Mouse (Mus musculus): ENCODE results near the gene Aox4. TPM values are rescaled to one million over a fixed set of nuclear protein-coding genes. Genes with fewer than 3 reads are reported as not detected.

Aox4 gene
- not detected in 2 replicates for polyA plus RNA-seq (2015; fragmentation: Nextera tagmentation; extraction: Ambion mirVana)

DNA sequence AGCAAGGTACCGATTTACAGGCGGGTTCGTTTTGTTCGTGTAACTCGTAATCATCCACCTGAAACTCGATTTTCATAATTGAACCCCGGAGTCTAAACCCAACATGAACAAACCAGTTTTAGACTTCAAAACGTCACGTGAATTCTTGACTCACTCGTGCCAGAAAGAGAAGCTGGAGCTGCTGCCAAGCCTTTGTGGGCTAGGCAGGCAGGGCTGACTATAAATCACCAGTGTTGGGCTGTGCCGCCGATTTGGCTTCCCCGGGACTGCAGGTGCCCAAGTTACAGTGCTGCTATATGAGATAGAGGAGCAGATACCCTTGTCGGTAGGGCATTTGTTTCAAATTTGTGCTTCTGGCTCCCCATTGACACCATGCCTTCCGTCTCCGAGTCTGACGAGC, at the start of gene Aox4:
Gene Aox4, plus strand, starts transcription at position 195 of the 400 bp plus-strand sequence.
- no peak within 1 kb of the TSS for H3K27ac ChIP-seq (ENCODE audit: low read depth, low read length)
- ATAC-seq, result no peak

DNA sequence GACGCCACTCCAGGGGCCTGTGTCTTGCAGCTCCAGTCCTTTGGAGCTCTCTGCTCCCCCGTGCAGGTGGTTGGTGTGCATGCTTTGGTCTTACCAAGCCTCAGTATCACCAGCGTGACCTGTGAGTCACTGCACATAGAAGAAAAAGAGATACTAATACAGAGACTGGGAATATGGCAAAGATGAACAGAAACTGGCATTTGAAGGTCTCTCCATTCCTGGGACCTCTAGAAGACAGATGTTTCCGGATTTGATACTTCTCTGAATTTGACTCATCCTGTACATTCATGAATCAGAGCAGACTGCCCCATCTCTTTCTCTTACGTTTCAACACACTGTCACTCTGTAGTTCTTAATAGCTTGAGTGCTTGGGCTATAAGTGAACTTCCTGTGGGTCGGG, 40.3 kb upstream of the Aox4 start:
- Histone ChIP-seq H3K4me1 (replicated peaks; ENCODE audit: control insufficient read depth, insufficient read depth, low read length) (no peaks in the 10 kb centered on the region), H3K9ac (ENCODE audit: low read depth, low read length) (no peak overlapping the region), H3K36me3 (ENCODE audit: control insufficient read depth, insufficient read depth) (no peaks in the 10 kb centered on the region), H3K9me3 (ENCODE audit: control insufficient read depth) (no peaks in the 10 kb centered on the region), H3K27ac (ENCODE audit: low read depth, low read length) (no peak overlapping the region), H3K27me3 (replicated peaks; ENCODE audit: control insufficient read depth, insufficient read depth, low read length) (no peaks in the 10 kb centered on the region; the same call in 1 of the 2 replicates), H3K4me3 (ENCODE audit: low read depth, low read length) (no peak overlapping the region), H3K4me2 (replicated peaks; ENCODE audit: low read depth) (no peak overlapping the region)
- no peak for TF ChIP-seq CTCF (IDR thresholded peaks at IDR 0.05; ENCODE audit: low read depth)
- no peak for ATAC-seq
- 74% methylated on average over 6 of the region's 6 CpGs for WGBS

More for the DNA sequence above, at the start of gene Aox4:
- 80% methylated on average over 17 of the region's 17 CpGs for WGBS
- H3K36me3 ChIP-seq (ENCODE audit: control insufficient read depth, insufficient read depth), result no peaks in the 10 kb centered on the region
- H3K9ac ChIP-seq (ENCODE audit: low read depth, low read length), result no peak within 1 kb of the TSS
- no peak within 1 kb of the TSS for H3K4me2 ChIP-seq (replicated peaks; ENCODE audit: low read depth)
- H3K4me3 ChIP-seq (ENCODE audit: low read depth, low read length), result no peak within 1 kb of the TSS
- no peaks in the 10 kb centered on the region for H3K4me1 ChIP-seq (replicated peaks; ENCODE audit: control insufficient read depth, insufficient read depth, low read length)
- no peak for TF ChIP-seq CTCF (IDR thresholded peaks at IDR 0.05; ENCODE audit: low read depth)
- no peaks in the 10 kb centered on the region for H3K27me3 ChIP-seq (replicated peaks; ENCODE audit: control insufficient read depth, insufficient read depth, low read length)
- H3K9me3 ChIP-seq (ENCODE audit: control insufficient read depth), result no peaks in the 10 kb centered on the region

DNA sequence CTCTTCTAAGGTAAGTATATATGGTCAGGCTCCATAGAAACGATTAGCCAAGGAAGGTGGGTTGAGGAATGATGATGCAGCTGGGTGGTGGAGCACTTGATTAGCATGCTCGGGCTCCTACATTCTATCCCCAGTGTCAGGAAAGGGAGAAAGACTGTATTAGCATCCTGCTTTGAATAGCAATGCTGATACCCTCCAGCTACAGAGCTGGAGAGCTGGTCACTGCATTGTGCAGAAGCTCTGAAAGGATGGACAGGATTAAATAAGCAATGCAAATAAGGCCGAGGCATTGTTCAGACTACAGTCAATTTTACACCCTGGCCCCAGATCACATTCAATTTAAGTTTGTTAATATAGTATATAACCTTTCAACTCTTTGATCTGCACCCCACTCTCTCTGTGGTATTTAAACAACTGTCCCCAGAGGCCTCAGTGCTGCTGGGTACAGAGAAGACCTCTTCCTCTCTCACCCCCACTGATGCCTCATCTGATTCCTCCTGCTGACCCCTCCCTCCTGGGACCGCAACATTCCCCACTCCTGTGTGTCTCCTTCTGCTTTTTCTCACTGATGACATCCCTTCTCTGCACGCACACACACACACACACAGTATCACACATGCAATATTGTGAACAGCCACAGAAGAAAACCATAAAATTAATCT, 21.6 kb upstream of the Aox4 start:
- 63% methylated on average over 5 of the region's 5 CpGs for WGBS
- Histone ChIP-seq H3K9me3 (ENCODE audit: control insufficient read depth) (no peaks in the 10 kb centered on the region), H3K27ac (ENCODE audit: low read depth, low read length) (no peak overlapping the region), H3K9ac (ENCODE audit: low read depth, low read length) (no peak overlapping the region), H3K27me3 (replicated peaks; ENCODE audit: control insufficient read depth, insufficient read depth, low read length) (no peaks in the 10 kb centered on the region), H3K4me1 (replicated peaks; ENCODE audit: control insufficient read depth, insufficient read depth, low read length) (no peaks in the 10 kb centered on the region), H3K4me3 (ENCODE audit: low read depth, low read length) (no peak overlapping the region), H3K36me3 (ENCODE audit: control insufficient read depth, insufficient read depth) (no peaks in the 10 kb centered on the region), H3K4me2 (replicated peaks; ENCODE audit: low read depth) (no peak overlapping the region)
- TF ChIP-seq CTCF (IDR thresholded peaks at IDR 0.05; ENCODE audit: low read depth), result no peak
- ATAC-seq, result no peak

DNA sequence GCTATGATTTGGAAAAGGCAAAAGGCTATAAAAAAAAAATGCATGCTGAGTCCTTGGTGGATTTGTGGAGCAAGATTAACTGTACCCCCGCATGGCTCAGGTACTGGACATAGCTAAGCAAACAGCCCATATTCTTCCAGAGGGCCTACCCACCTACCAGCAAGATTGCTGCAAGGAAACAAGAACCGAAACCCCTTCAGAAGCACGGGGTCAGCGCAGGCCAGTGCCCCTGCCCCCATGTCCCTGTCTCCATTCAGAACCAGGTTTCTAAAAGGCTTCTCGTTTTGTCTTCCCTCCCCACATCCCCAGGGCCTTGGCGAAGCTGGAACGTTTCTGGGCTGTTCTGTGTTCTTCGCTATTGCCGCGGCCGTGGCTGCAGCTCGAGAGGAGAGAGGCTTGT, 15.9 kb upstream of the Aox4 start:
- H3K9ac ChIP-seq (ENCODE audit: low read depth, low read length), result no peak overlapping the region
- no peak overlapping the region for H3K27ac ChIP-seq (ENCODE audit: low read depth, low read length)
- H3K4me1 ChIP-seq (replicated peaks; ENCODE audit: control insufficient read depth, insufficient read depth, low read length), result no peaks in the 10 kb centered on the region
- H3K4me2 ChIP-seq (replicated peaks; ENCODE audit: low read depth), result no peak overlapping the region
- TF ChIP-seq CTCF (IDR thresholded peaks at IDR 0.05; ENCODE audit: low read depth), result no peak
- WGBS, result 84% methylated on average over 12 of the region's 12 CpGs
- no peak for ATAC-seq
- H3K27me3 ChIP-seq (replicated peaks; ENCODE audit: control insufficient read depth, insufficient read depth, low read length), result no peaks in the 10 kb centered on the region
- no peak overlapping the region for H3K4me3 ChIP-seq (ENCODE audit: low read depth, low read length)
- no peaks in the 10 kb centered on the region for H3K9me3 ChIP-seq (ENCODE audit: control insufficient read depth)
- no peaks in the 10 kb centered on the region for H3K36me3 ChIP-seq (ENCODE audit: control insufficient read depth, insufficient read depth)

DNA sequence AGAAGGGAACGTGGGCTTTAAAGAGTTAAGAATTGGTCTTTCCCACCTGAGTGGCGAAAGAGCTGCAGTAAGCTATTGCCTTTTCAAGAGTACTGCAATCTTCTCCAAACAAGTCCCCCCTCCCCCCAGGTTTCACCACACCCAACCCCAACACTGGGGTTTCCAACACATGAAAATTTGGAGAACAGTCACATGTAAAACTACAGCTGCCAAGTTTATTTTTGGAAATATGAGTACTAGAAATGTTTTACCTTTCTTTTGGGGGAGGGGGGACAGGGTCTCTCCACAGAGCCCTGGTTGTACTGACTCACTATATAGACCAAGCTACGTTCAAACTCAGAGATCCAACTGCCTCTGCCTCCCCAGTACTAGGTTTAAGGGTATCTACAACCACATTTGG, 15.2 kb upstream of the Aox4 start:
- ATAC-seq, result no peak
- Histone ChIP-seq H3K4me2 (replicated peaks; ENCODE audit: low read depth) (no peak overlapping the region), H3K27me3 (replicated peaks; ENCODE audit: control insufficient read depth, insufficient read depth, low read length) (no peaks in the 10 kb centered on the region), H3K4me1 (replicated peaks; ENCODE audit: control insufficient read depth, insufficient read depth, low read length) (no peaks in the 10 kb centered on the region), H3K4me3 (ENCODE audit: low read depth, low read length) (no peak overlapping the region), H3K9me3 (ENCODE audit: control insufficient read depth) (no peaks in the 10 kb centered on the region), H3K27ac (ENCODE audit: low read depth, low read length) (no peak overlapping the region), H3K9ac (ENCODE audit: low read depth, low read length) (no peak overlapping the region), H3K36me3 (ENCODE audit: control insufficient read depth, insufficient read depth) (no peaks in the 10 kb centered on the region)
- no peak for TF ChIP-seq CTCF (IDR thresholded peaks at IDR 0.05; ENCODE audit: low read depth)
- WGBS, result 71% methylated on average over 3 of the region's 3 CpGs

DNA sequence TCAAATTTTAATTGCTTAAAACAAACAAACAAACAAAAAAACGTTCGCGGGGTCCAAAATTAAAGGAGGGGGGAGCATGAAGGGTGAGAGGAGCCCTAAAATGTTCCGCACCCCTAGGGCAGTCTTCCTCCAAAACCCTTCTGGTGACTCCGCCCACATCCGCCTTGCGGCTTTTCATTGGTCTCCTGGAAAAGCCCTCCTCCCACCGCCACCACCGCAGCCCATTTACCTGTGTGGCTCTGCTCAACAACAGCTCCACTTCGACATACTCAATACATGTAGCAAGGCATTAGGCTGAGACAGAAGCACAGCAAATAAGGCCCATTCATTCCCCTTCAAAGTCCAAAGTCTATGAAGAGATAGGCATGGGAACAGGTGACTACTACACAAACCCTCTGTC, 14.7 kb upstream of the Aox4 start:
- 15% methylated on average over 10 of the region's 10 CpGs for WGBS
- H3K4me2 ChIP-seq (replicated peaks; ENCODE audit: low read depth), result no peak overlapping the region
- H3K4me1 ChIP-seq (replicated peaks; ENCODE audit: control insufficient read depth, insufficient read depth, low read length), result no peaks in the 10 kb centered on the region
- no peaks in the 10 kb centered on the region for H3K36me3 ChIP-seq (ENCODE audit: control insufficient read depth, insufficient read depth)
- no peaks in the 10 kb centered on the region for H3K27me3 ChIP-seq (replicated peaks; ENCODE audit: control insufficient read depth, insufficient read depth, low read length)
- H3K9me3 ChIP-seq (ENCODE audit: control insufficient read depth), result no peaks in the 10 kb centered on the region
- ATAC-seq, result peak; percentile 31; the same call in 1 of the 2 replicates
- no peak overlapping the region for H3K4me3 ChIP-seq (ENCODE audit: low read depth, low read length)
- no peak for TF ChIP-seq CTCF (IDR thresholded peaks at IDR 0.05; ENCODE audit: low read depth)
- no peak overlapping the region for H3K9ac ChIP-seq (ENCODE audit: low read depth, low read length)
- no peak overlapping the region for H3K27ac ChIP-seq (ENCODE audit: low read depth, low read length)

Measured in intestine, postnatal 0 days (tissue).